Mouse (Mus musculus) ZHBTc4 (cell line): ENCODE measurements around the gene Zfp157.
"Not testable (repeated sequence)": the region's sequence is repeated elsewhere in the genome, so short reads cannot be mapped to it uniquely, and the experiment has no call there.

Source experiments
- DNase-seq: peaks from one replicate; pipeline ENCODE4 v3.0.0-alpha.2; 2011; ENCODE audit warnings: low read depth, low spot score

Zfp157 gene

DNA sequence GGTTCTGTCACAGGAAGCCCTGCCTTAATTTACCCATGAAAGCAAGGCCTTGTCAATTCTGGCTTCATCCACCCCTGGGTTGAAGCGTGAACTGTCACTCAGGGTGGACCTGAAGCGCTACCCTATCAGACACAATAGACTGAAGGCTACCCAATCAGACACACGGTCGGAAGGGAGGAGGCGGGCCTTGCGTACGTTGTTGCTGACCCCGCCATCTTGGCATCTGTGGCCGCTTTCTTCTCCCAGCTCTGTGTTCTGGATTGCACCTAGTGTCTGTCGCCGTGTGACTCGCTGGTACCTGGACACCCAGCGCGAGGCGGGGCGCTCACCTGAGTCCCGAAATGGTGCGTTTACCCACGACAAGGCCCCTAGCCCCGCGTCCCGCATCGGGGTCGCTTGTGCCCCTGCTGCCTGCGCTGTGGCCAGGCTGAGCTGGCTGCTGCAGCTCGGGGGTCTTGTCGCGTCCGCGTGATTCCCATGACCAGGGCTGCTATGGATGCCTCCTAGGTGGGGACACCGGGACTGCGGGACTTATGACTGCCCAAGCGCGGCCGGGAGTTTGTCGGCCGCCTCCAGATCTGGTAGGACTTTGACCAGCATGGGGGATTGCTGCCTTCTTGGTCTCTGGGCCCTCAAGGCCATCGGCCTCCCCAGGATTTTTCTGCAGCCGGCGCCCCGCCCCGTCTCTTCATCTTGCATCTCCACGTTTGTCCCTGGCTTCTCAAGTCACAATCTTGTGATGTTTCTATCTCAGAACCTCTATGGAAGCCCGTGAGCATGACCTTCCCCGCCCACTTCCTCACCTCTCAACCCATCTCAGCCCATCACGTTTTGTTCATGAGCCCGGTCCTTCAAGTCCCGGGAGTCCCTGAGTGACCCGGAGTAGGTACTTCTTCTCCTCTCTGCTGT is at the start of gene Zfp157:
Gene Zfp157 (plus strand): TSS at position 183 of the 909 bp plus-strand sequence.
- DNase-seq: peak; percentile 95

- DNase-seq: peak; percentile 29
Measured at GRCm38 (mm10) chr5:138397795-138398337, 43.4 kb upstream of the Zfp157 start.

DNA sequence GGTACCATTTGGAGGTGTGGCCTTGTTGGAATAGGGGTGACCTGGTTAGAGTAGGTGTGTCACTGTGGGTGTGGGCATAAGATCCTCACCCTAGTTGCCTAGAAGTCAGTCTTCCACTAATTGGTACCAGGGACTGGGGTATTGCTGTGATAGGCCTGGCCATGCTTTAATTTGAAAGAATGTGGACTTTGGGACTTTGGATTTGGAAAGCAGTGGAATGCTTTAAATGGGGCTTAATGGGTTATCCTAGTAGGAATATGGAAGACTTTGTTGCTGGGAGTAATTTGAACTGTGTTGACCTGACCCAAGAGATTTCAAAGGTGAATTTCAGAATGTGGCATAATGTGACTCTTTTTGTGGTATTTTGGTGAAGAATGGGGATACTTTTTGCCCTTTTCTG is 40.8 kb upstream of the Zfp157 start:
- not testable (repeated sequence) for DNase-seq

DNA sequence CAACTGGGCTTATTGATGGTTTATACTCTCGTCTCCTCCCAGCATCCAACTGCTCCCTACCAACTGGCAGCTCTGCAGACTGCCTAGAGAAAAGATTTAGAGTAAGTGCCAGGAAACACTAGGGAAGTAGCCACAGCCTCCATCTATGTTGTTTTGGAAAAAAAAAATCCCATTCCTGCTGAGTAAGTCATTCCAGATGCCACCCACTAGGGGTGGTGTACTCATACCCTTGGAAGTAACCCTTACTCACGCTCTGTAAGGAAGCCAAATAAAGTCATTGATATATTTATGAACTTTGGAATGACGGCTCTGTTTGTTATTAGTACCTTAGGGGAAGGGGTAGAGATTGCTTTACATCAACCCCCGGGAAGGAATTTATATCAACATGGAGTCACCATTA is 17.1 kb downstream of the Zfp157 start:
- peak; percentile 55 for DNase-seq

DNA sequence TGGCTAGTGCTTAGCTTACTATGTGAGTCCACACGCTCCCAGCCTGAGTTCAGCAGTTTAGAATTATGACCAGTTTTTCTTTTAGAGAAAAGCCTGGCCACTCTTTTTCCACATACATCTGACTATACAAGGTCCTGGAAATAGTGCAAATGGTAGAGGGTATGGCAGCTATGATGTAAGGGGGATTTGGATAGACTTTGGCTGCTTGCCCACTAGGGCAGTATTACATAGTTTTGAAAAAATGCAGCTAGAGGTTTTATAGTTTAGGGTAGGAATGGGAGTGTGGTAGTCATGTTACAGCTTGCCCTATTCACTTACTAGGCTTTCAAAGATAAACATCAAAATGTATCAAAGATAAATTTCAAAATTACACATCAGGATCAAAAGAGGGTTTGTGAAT is 17.8 kb downstream of the Zfp157 start:
- DNase-seq: no peak

DNA sequence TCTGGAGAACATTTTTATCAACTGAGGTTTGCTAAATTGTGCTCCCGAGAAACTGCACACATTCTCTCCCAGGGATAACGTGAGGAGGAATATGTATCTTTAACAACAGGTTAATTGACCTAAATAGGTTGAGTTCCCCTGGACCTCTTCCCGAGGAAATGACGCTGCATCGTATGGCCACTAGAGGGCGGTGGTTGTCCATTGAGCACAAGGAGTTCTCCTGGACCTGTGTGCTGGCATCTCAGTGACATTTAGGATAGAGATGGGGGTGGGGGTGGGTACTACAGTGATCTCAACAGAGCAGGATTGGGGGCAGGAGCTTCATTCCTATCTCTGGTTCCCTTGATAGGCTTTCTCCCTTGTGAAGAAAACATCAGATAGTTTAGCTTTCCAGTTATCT is 32.3 kb downstream of the Zfp157 start:
- peak; percentile 83 for DNase-seq

- not testable (repeated sequence) for DNase-seq
Measured at GRCm38 (mm10) chr5:138504548-138504947, 63.3 kb downstream of the Zfp157 start.
